Mouse (Mus musculus) adrenal gland, adult (tissue): Measurements from ENCODE around the gene Sema5b.
"Not testable (repeated sequence)": the region's sequence is repeated elsewhere in the genome, so short reads cannot be mapped to it uniquely, and the experiment has no call there.

Source experiments
- DNase-seq, 2 experiments: peaks; one replicate each; pipeline ENCODE4 v3.0.0; 2022 to 2023; ENCODE audit warnings: low spot score in 1 of 2; ENCODE audit not compliant: inconsistent age in 2 of 2

Sema5b gene

DNA sequence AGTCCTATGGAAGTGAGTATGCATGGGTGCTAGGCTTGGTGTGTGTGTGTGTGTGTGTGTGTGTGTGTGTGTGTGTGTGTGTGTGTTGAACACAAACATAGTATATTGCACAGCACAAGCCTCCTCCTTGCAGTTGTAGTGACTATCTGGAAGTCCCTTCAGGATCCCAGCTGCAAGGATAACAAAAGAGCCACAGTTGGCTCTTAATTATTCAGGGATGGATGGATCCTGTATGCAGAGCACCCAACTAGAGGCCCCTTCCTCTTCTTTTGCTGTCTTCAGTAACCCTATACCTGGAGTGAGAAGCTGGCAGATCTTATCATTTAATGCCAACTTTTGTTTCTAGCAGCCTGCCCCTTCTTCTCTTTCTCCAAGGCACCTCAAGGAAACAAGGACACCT is 7.0 kb downstream of the Sema5b start:
- DNase-seq = no peak

DNA sequence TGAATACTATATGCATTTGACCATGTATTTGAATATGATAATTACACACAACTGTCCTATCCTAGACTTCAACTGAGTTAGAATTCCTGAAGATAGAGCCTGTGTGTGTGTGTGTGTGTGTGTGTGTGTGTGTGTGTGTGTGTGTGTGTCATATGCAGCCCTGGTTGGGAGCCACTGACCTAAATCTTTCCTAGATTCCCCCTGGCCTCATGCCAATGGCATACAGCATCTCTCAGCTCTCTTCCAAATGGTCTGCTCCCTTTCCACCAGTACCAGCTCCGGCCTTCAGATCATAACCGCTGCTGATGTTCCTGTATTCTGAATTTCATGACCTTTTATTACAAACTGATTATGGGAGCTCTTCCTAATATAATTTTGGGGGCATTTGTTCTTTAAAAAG is 8.4 kb downstream of the Sema5b start:
- DNase-seq = no peak

DNA sequence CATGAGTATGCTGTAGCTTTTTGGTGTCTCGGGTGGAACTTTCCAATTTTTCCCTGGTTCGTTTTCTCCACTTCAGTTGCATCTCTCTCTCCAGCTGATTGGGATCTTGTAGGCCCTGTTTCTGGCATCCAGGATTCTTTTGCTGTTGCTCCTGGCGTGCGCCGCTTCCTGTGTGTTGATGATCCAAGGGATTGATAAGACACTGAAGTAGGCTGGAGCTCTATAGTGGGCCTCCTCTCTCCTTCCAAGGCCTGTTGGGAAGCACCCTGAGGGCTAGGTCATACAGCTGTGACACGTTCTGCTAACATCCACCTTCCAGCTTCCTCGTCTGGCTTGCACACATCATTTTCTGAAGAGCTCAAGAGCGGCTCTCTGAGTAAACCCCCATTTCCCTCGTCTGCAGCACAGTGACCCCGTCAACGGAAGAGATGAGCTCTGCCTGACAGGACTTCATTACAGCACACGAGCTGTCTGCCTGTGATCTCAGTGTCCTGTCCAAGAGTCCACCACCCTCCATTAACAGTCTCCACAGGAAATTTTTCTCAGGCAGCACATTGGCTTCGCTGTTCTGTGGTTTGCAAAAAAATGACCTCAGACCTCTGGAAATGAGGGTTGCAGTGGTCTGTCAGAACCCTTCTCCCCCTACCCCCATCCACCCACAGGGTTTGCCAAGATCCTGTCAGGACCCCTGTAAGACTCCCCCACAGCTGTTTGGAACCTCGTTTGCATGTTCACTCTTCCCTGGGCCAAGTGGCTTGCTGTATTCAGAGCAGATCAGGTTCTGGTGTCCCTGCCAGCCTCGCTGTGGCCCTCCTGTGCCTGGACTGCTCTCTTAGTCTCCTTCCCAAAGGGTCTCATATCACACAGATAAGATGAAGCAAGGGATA is 14.9 kb downstream of the Sema5b start:
- DNase-seq = no peak

DNA sequence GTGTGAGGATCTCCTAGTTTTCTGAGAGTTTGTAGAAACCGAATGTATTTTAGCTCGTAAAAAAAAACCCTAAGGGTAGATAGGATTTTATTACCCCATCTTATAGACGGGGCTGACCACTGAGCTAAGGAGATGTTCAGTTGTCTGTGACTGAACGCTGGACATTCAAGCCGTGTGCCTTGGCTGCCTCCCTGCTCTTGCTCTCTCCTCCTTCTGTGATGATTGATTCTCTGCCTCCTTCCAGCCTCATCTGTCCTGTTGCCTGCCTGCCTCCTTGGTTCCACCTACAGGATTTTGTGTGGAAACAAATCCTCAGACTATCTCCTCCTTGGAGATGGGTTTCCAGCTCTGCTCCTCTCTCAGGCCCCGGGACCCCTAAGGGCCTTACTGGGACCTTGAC is 16.1 kb downstream of the Sema5b start:
- DNase-seq = no peak

DNA sequence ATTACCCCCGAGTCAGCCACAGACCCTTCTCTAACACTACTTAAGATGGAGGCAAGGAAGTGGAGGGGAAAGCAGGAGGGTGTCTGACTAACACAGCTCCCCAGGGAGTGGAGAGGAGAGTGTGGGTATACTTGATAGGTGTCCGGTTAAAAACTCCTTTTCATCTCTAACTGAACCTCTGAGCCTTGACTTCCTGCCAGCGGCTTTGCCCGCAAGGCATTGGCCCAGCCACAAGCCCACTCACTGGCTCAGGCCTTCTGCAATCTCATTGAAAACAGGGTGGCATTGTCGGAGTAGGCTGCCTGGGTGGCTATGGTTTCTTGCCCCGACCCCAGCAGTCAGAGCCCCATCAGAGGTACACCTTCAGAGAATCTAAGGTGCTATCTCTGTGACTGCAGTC is 20.6 kb downstream of the Sema5b start:
- DNase-seq = no peak

DNA sequence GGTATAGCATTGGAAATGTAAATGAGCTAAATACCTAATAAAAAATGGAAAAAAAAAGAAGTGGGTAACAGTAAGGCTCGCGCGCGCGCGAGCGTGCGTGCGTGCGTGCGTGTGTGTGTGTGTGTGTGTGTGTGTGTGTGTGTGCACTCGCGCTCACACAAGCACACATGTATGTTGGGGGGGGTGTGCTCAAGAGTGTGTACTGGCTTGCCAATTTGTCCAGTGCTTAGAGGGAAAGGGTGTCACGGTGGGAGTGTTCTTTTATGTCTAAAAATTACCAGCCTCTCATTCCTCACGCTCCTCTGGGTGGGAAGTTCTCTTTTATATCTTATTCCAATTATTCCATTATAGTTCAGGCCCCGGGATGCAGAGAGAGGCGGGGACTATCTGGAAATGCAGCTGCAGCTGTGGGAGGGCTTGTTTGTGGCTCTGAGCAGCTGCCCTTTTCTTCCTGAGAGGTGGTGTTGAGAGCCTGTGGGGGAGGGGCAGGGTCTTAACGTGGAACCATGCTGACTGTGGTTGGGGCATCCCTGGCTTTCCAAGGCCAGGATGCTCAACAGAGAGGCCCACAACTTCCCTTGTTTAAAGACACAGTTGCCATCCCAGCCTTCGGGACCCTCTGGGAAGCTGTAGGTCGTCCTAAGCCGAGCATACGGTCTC is 23.4 kb downstream of the Sema5b start:
- no peak for DNase-seq

DNA sequence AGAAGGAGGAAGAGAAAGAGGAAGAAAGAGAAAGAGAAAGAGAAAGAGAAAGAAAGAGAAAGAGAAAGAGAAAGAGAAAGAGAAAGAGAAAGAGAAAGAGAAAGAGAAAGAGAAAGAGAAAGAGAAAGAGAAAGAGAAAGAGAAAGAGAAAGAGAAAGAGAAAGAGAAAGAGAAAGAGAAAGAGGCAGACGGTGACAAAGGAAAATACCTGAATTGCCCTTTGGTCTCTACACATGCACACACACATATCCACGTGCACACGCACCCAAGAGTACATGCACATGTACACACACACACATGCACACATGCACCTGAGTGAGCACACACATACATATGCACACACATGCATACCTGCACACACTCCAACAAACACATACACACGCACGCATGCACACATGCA is 24.7 kb downstream of the Sema5b start:
- DNase-seq = not testable (repeated sequence)

DNA sequence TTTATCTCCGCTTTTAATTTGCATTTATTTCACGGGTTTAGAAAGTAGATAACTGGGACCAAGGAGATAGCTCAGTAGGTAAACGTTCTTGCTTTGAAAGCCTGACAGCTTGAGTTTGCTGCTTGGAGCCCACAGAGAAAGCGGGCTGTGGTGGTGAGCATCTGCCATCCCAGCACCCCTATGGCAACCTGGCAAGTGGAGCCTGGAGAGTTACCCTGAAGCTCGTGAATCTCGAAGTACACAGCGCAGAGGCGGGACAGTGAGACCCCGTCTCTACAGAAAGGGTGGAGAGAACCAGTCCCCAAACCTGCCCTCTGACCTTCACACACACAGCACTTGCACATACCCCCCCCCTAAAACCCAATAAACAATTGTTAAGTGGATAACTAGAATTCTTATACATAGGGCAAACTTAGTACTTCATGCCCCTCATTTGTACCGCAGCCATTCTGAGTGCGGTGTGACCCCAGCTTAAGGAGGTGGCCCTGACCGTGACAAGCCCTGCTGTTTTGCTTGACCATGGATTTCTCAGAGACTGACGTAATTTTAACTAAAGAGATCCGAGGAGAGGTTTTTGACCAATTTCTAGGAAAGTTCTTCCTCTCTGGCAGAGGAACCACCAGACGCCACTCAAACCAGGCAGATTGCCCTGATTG is 27.4 kb downstream of the Sema5b start:
- DNase-seq = no peak

DNA sequence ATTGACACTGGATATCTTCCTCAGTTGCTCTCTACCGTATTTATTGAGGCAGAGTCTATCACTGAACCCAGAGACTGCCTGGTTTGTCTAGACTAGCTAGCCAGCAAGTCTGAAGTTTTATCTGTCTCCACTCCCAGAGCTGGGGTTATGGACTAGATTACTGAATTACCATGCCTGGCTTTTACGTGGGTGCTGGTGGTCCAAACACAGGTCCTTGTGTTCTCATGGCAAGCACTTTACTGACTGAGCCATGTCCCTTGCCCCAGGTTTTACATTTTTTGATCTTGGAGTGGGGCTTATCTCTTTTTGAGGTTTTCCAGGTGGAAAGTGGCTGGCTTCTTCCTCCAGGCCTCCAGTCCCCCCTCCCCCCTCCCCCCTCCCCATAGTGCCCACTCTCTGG is 28.4 kb downstream of the Sema5b start:
- DNase-seq = no peak

DNA sequence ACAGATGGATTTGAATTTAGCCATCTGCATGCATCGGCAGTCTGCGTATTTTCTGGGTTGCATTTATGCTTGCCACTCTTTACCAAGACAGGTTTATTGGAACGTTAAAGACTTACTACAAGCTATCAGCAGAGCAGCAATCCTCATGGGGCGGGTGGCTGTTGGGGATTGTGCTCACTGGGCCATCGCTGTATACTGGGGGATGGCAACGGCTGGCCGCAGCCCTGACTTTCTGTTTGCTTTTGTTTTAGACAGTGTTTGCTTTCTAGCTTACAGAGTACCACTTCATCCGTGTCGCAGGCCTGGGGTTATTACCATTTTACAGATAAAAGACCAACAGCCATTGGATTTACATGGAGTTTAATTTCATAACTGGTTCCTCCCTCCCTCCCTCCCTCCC is 28.8 kb downstream of the Sema5b start:
- DNase-seq = no peak

DNA sequence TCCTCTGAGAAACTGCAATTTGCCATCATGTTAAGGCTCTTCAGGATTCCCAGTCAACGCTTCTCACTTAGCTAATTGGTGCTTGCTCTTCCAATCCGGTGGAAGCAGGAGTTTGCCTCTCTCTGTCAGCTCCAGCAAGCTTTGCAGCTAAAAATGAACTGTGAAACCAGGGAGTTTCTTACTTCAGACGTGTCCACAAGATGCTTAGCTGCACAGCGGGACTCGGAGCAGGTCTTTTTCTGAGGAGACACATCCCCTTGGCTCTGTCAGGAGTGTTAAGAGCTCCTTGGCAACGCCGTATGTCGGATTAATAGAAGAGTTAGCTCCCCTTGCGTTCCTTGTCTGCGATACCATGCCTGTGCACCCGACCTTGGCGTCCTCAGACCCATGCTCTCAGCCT is 29.7 kb downstream of the Sema5b start:
- DNase-seq = no peak

DNA sequence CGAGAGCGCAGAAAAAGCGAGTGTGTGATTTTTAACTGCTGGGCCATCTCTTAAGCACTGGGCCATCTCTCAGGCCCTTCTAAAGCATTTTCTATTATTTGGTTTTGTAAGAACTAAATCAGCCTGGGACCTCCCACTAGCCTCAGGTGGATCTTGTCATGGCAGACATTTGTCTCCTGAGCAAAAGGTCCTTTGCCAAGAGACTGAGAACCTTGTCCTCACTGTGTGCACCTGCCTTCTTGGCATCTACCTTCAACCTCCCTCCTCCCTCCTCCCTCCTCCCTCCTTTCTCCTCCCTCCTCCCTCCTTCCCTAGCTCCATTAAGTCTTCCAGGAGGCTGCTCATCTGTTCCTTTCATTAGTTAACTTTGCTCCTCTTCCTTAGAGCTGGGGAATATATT is 32.6 kb downstream of the Sema5b start:
- DNase-seq = no peak

DNA sequence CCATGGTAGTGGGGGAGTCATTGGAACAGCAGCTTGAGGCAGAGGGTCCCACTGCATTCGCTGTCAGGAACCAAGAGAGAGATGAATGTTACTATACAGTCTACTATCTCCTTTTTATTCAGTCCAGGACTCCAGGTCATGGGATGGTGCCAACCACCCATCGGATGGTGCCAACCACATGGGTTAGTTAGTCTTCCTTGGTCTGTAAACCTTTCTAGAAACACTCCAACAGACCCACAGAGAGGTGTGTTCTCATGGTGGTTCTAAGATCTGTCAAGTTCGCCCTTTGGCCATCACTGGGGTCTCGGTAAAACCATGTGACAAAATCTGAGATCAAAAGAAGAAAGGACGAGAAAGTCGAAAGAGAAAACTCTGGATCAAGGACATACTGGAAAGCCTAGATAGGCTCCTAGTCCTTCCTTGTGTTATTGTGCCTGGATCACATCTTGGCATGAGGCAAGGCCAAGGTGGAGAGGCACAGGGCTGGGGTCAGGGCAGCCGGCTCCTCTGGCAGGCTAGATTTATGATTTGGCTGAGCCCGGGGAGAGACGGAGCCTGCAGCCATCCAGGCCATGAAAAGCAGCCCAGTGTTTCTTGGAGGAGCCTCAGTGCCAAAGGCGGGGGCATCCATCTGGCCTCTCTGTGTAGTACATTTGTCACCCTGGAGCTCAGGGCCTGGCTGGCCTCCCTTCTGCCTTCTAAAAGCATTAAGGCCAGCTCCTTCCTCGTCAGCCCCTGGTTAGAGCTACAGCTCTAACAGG is 36.4 kb downstream of the Sema5b start:
- DNase-seq = peak; percentile 70 to 71

DNA sequence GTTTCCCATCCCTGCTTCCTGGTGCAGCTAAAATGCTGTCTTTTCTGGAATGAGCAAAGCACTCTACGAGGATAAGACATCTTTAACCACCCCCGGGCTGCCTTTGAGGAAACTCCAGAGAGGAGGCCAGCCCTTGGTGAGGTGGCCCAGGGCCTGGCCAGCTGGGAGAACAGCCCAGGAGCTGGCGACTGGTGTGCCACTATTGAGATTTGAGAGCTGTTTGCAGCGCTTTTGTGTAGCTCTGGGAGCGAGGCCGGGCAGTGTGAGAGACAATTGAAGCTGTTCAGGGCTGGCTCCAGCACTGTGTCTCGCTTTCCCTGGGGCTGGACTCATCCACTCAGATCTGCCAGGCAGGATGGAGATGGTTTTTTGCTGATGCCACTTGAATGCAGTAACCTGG is 40.4 kb downstream of the Sema5b start:
- no peak for DNase-seq

DNA sequence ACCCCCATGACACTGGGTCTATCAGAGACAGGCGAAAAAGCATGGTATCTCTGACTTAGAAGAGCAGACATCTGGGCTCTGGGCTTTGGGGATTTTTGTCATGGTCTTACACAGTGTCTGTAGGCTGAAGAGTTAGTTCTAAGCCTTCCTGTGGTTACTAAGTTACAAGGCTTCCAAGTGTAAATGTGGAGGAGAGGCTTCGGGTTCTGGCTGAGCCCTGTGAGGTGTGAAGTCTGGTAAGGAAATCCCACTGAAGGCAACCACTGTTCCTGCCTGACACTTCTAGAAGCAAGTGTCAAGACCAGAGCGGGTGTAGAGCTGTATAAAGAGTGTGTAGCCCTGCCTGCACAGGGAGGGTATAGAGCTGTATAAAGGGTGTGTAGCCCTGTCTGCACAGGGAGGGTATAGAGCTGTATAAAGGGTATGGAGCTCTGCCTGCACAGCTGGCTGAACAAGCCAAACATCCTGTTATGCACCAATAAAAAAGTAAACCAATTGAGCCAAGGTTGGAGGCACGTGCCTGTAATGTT is 42.7 kb downstream of the Sema5b start:
- DNase-seq = no peak

DNA sequence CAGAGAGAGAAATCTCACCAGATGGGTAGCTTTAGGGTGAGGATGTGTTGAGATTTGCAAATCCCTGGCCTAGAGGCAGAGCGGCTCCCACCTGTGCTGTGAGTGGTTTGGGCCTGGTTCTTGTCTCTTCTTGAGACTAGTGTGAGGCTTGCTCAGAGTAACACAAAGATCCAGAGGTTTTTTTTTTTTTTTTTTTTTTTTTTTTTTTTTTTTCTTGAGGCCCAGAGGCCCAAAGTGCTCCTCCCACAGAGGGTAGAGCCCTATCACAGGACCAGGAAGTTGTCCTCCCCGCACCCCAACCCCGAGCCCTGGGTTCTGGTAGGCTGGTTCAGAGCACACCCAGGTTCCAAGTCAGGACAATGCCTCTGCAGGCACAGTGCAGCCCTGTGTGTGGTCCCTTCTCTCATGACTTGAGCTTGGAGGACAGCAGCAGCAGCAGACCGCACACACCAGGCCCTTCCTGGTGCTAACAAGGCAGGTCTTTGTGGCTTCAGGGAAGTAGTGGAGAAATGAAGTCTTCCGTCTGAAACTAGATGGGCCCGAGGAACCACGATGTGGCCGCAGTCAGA is 44.3 kb downstream of the Sema5b start:
- DNase-seq = no peak

DNA sequence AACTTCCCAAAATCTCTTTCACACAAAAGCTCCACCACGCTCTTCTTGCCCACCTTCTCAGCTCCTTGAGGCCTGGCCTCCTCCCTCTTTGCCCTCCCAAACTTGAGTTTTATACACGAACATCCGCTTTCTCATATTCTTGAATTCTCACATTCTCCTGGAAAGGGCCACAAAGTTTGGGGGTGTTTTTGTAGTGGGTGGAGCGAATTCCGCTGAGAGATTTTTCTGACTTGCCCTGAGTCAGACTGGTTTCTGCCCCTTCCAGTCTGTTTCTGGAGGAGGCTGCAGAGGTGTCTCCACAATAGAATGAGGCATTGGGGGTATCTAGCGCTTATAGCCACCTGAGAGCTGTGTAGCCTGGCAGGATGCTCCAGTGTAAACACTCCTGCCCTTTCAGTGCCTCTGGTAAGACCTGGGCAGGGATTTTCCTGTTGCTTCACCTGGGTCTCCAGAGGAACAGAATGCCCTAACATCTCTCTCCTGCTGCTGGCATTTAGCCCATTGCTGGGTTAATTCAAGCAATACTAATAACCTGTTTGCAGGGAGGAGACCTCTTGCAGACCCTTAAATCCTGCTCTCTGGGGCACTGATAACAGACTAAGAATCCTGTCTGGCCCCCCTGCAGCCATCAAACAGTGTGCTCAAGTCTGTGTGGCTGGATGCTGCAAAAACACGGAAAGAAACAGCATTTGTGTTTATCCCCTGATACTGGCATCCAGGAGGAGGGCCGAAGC is 46.3 kb downstream of the Sema5b start:
- no peak for DNase-seq

DNA sequence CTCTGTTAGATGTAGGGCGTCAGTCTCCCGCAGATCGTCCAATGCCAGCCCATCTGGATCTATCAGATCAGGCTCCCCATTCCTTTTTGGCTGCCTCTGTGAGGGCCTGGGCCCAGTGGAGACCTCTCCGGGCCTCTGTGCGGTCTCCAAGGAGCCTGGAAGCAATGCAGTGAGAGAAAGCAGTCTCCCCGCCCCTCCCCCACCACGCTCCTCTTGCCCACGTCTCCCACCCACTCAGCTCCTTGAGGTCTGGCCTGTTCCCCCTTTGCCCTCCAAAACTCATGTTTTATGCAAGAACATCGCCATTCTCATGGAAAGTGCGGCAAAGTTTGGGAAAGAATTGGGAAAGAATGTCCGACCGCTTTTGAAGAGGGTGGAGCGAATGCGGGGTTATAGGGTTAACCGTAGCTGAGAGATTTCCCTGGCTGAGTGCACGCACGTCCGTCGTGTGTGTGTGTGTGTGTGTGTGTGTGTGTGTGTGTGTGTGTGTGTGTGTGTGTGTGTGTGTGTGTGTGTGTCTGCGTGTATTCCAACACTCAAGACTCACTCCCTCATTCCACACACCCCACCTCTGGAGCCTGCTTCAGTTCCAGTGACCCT is 47.0 kb downstream of the Sema5b start:
- DNase-seq = no peak

DNA sequence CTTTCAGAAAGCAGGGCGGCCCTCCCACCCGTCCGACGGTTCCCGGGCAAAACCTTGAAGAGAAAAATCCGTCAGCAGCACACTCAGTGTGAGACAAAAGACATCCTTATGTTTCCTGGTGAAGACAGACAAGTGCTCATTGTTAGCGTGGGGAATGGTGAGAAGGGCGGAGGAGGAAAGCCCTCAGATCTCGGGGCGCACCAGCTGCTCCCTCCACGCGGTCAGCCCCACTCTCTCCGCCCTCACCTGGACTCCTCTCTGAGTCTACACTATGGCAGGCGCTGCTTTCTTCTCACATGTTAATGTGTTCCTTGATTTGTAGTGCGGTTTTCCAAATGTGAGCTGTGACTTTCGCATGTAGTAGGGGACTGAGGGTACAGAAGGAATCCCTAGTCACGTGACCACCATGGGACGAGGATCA is 47.8 kb downstream of the Sema5b start:
- no peak for DNase-seq

DNA sequence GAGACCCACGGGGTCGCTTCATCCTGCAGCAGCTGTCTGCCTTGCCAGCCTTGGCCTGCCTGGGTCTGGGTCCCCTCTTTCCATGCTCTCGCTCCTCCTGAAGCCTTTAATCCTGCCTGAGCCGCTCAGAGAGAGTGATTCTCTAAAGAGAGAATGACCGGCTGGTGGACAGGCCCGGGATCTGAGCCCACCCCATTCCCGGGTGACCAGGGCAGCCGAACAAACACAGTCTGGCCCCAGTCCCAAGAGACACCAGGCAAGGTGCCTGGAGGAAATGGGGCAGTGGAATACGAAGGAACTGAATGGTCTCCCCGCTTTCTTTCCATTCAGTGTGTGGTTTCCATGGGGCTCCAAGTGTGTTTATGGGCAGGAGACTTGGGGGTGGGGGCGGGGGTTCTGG is 50.8 kb downstream of the Sema5b start:
- no peak for DNase-seq
